Mouse (Mus musculus) MEL (cell line): ENCODE measurements around the gene Caly.

ENCODE experiments used
- POLR2A ChIP-seq, 2 experiments: IDR thresholded peaks; 2 replicates each; pipeline ENCODE4 v1.6.1; 2011 to 2012; ENCODE audit warnings: low read length in 2 of 2, mild to moderate bottlenecking in 2 of 2, control low read depth in 1 of 2, improper control_type of control experiment in 1 of 2, low read depth in 1 of 2, moderate library complexity in 1 of 2; ENCODE audit not compliant: control insufficient read depth in 1 of 2, insufficient read depth in 1 of 2, poor library complexity in 1 of 2
- POLR2AphosphoS5 ChIP-seq: IDR thresholded peaks from 2 replicates; pipeline ENCODE4 v1.6.1; 2012; ENCODE audit warnings: low read depth, borderline replicate concordance, mild to moderate bottlenecking, inconsistent platforms, low read length, moderate library complexity, mixed read lengths

GRCm38 (mm10) chr7:140126934-140127333 is 44.6 kb upstream of the Caly start:
- TF ChIP-seq POLR2AphosphoS5 (no peak), POLR2A (IDR thresholded peaks at IDR 0.05; ENCODE audit: control insufficient read depth in 1 of 2, insufficient read depth in 1 of 2, low read depth in 1 of 2, low read length in 2 of 2, poor library complexity in 1 of 2) (no peak)
